Mouse (Mus musculus) left cerebral cortex, postnatal 25 days (tissue): ENCODE data around the gene Tlk2. TPM values are rescaled to one million over a fixed set of nuclear protein-coding genes. Genes with fewer than 3 reads are reported as not detected.

Experiments
- DNase-seq, 2 experiments: peaks; one replicate each; pipeline ENCODE4 v3.0.0; 2022; ENCODE audit warnings: low spot score in 2 of 2, mixed read lengths in 1 of 2
- intact Hi-C: fragments of 180-260 bp; cut with DNase I; formaldehyde crosslinking; loops from one replicate; pipeline ENCODE4 v1.15.1; 2025
- total RNA-seq, 2 experiments: library from RNA; stranded (reverse); gene quantifications; 2 replicates each; pipeline ENCODE4 v1.2.3; 2021

The Tlk2 gene
- total RNA-seq, 2 experiments from 2014 or later = 54.4 to 54.7 TPM

DNA sequence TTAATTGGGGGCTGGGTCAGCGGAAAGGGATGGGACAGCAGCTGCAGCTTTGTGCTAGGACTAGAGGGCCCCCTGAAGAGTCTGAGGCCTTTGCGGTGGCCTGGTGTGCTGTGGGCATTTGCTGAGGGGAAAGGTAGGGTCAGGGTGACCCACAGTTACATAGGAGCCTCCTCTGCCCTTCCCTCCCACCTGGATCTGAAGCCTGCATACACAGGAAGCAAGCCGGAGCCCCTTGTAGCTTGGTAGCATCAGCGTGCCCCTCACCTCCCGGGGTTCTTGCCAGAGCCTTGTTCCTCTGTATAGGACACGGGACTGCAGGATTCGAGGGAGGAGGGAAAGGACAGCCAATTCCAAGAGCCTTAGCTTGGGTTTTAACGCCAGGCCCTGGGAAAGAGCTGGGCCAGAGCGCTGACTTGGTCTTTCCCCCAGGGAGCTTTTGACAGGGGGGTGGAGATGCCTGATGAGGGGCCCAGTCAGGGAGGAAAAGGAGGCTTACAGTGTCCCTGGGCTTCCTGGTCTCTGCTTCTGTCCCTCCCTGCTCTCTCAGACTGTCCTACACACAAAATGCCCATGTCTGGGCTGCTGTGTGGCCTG, 115.4 kb downstream of the Tlk2 start:
- intact Hi-C loops = no loop called here
- no peak for DNase-seq

DNA sequence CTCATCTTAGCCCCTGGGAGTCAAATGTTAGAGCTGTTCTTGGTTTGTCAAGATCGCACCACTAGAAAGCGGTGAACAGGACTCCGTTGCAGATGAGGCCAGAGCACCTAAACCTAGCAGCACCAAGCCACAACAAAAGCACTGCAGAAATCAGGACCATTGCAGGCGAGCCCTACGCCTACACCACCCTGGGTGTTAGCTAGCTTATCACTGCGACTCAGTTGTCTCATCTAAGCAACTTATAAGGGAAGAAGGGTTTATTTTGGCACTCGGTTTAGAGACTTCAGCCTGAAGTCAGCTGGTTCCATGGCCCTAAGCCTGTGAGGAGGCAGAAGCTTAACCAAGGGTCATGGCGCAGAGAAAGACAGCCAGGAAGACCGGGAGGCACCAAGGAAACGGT, 117.5 kb downstream of the Tlk2 start:
- intact Hi-C loops = no loop called here
- no peak for DNase-seq

DNA sequence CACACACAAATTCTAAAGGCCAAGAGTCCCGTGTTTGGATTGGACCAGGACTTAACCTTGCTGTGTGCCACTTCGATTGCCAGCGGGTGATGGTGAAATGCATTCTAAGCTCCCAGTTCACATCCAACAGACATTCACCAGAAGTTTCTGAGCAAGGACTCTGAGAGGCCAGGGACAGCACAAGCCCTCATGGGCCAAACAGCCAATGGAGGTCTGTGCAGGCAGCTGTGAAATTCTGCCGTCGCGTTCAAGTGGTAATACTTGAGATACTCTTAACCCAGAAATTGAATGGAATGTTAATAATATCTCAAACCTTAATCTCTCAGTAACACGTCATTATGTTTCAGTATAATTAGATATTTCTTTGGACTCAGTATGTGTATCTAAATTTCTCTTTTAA, 131.6 kb downstream of the Tlk2 start:
- DNase-seq = no peak
- intact Hi-C loops = no loop called here

DNA sequence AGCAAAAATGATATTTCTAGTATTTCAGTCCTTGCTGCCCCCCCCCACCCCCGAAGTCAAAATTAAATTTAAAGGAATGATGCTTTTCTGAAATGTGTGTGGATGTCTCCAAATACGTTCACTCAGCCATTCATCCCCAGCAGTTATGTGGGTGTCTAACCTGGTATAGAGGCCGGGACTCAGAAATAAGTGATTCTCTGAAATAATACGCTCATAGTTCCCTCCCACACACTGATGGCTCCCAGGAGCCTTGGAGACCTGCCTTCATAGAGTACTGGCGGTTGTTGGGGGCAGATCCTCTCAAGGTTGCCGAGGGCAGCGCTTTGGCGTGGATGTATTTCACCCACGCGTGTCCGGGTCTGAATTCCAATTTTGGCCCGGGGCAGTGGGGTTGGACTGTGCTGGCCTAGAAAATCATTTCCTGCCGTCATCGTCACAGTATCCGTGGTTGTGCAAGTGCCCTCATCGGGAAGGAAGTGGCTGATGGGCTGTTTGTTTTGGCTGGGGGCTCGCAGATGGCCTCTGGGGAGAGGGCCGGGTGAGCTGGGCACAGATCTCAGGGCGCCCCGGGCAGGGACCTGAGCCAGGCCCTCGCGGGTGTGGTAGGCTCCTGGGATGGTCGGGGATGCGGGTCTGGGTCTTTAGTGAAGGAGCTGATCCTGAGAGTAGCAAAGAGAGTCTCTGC, 132.8 kb downstream of the Tlk2 start:
- DNase-seq = peak; percentile 16 to 63
- intact Hi-C loops = no loop called here

DNA sequence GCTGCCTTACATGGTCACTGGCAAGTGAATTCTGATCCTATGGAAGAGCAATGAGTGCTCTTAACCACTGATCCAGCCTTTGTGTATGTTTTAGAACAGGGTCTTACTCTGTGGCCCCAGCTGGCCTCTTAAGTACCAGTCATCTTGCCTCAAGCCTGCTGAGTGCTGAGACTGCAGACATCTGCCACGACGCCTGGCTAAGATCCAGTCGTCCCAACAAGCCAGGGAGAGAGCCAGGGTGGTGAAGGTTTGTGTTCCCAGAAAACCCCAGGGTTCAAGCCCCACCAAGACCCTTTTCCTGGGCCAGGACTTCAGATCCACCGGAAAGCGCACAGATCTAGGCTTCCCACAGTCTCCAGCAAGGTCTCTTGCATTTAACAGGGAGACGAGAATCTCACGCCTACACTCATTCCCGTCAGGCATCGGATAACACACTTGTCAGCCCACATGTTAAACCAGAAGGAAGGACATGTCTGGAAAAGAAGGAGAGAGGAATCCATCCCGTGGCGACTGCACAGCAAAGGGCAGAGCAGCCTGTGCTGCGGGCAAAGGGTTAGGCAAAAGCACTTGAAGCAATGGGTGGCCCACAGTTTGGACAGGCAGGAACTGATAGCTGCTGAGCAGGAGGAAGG, 133.8 kb downstream of the Tlk2 start:
- intact Hi-C loops = no loop called here
- peak; percentile 23 to 71 for DNase-seq

DNA sequence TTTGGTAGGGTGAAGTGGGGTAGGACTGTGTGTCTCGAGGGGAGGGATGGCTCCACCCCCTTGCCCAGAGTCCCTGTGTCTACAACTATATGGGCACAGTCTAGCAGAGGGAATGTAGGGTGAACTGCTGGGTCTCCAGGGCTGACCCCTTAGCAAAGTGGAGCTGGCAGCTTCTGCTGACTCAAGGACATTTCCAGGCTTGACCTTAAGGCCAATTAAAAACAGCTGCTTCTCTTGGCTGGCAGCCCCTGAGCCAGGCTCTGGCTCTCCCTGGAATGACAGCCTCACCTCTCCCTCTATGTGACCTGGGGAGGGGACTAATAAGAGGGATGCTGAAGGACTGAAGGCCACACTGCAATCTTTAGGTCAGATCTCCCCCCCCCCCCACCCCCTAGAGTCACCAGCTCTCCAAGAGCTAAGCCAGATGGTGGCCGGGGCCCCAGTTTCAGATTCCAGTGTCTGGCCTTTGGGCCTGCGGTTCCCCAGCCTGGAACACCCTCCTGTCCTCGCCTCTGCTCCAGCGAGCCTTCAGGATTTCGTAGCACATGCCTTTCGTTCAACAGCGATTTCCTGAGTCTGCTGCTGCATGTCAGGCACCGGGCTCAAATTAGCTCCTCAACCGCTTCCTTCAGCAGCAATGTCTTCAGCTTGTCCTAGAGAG, 134.5 kb downstream of the Tlk2 start:
- intact Hi-C loops = no loop called here
- DNase-seq = peak; percentile 13 to 34

DNA sequence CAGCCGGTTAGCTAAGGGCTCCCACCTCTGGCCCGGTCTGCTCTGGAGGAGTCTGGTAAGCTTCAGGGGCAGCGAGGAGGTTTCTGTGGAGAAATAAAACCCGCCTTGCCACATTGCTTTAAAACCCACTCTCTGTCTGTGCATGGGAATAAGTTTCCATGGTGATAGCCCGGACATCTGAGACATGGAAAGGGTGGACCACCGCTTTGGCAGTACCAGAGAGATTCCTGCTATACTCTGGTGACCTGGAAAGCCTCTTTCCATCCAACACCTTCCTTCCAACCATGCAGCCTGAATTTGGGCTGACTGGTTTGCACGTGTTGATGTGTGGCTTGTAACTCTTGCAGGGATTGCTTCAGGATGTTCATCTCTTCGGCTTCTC, 135.0 kb downstream of the Tlk2 start:
- DNase-seq = peak in 1 of 2 experiments; percentile 17
- intact Hi-C loops = no loop called here

DNA sequence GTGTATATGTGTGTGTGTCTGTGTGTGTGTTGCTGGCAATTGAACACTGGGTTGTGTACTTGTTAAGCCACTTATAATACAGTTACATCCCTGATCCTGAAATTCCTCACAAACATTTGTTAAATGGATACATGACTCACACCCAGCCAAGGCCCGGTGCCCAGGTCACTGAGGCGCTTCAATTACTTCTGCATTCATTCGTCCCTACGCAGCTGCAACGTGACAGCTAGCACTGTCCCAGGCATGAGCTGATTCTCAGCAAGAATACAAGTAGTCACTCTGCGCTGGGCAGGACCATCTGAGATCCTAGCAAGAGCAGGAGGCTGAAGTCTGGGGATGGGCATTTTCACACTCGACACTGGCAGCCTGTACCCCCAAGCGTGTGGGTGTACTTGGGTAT, 136.7 kb downstream of the Tlk2 start:
- intact Hi-C loops = no loop called here
- DNase-seq = no peak

DNA sequence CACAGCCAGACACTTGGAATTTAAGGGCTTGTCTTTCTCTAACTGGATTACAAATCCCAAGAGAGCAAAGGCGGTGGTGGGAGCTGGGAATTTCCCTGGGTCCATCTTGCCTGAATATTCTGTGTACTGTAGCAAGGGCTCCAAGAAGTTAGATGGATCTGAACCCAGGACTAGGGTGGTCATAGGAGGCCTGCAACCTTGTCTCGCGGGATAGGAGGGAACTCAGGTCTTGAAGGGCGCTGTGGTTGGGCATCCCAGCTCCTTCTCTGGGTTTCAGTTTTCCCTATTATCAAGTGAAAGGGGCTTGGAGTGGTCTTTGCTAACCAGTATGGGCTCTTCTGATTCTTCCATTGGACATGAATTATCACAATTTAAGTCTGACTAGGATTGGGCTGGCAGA, 137.5 kb downstream of the Tlk2 start:
- intact Hi-C loops = no loop called here

DNA sequence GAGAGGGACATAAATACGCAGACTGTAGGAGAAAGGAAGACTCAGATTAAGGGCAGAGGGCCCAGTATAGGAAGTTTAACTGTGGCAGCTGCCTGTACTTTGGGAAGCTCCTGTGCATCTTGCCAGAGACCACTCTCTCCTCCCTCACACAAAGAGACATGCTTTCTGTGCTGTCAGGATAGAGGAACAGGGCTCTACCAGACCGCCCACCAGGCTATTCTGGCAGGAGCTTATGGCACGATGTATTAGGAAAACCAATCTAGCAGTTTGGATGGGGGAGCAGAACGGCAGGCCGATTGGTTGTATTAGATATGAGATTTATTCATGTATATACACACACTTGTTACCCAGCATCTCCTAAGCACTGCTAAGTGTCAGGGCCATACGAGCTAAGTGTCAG, 139.2 kb downstream of the Tlk2 start:
- intact Hi-C loops = no loop called here

More for the DNA sequence above, 137.5 kb downstream of the Tlk2 start:
- DNase-seq = no peak

DNA sequence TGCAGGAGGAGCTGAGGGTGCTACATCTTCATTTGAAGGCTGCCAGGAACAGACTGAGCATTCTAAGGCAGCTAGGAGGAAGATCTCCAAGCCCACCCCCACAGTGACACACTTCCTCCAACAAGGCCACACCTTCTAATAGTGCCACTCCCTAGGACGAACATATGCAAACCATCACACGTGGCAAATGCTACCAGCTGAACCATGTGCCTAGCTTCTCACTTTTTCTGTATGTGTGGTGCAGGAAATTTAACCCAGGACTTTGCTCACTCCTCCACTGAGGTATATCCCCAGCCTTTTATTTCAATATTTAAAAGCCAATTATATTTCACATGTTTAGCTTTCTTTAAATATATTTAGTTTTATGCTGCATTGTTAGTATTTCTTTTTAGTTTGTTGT, 142.5 kb downstream of the Tlk2 start:
- no peak for DNase-seq
- intact Hi-C loops = no loop called here

More for the DNA sequence above, 139.2 kb downstream of the Tlk2 start:
- no peak for DNase-seq

DNA sequence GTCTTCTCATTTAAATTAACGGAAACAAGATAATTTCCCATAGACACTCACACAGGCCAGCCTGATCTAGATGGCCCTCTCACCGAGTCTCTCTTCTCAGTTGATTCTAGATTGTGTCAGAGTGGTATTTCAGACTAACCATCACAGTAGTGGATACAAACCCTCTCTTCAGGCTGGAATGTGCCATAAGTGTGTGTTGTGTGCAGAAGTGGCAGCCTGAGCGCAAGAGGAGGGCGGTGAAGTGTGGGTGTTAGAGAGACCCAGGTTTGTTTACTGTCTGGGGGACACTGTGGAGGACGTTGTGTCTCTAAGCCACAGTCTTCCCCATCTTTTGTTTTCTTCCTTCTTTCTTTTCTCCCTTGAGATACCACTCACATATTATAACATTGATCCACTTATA, 144.9 kb downstream of the Tlk2 start:
- intact Hi-C loops = no loop called here
- no peak for DNase-seq

DNA sequence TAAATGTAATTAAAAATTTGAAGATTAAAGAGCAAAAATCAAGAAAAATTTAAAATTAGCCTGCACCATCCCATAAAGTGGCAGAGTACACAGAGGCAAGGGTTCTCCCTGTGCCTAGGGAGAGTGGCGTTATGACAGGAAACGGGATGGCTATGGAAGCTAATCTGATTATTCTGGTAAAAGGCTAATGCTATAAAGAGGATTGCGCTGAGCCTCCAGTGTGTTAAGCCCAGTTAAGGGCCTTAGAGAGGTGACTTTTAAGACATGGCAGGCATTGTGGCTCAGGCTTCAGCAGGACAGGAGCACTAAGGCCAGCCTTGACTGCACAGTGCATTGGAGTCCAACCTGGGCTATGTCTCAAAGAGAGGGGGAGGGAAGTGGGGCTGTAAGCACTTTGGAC, 148.5 kb downstream of the Tlk2 start:
- intact Hi-C loops = no loop called here
- no peak for DNase-seq

DNA sequence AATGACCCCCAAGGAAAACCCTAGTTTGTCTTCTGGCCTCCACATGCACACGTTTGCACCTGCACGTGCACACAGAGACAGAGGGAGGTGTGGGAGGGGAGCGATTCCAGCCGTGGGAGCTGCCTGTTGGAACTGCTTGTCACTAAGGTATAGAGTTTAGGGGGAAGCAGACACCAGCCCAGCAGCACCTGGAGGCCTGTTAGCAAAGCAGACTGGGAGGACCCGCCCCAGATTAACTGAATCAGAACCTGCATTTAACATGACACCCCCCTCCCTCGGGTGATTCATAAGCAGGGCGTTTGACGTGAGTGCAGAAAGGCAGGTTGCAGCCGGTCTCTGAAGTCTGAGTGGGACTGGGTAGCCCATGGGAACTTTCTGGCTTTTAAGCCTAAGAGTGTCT, 151.4 kb downstream of the Tlk2 start:
- intact Hi-C loops = no loop called here

DNA sequence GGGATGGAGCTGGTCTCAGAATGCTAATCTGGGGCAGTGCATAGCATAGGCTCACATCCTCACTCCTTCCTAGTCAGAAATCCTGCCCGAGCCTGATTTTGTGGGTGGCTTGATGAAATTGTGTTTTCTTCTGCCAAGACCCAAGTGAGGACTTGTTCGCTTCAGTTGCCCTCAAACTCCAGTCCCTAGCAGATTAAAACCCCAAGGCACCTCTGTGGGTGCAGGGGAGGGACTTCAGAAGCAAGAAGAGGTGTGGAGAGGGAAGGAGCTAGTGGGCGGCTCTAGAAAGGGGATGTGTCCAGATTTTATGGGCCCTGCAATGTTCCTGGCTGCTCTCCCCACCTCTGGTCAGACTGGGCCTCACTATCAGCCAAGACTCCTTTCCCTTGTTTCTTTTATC, 152.5 kb downstream of the Tlk2 start:
- intact Hi-C loops = no loop called here
- no peak for DNase-seq

More for the DNA sequence above, 151.4 kb downstream of the Tlk2 start:
- peak in 1 of 2 experiments; percentile 49 for DNase-seq

DNA sequence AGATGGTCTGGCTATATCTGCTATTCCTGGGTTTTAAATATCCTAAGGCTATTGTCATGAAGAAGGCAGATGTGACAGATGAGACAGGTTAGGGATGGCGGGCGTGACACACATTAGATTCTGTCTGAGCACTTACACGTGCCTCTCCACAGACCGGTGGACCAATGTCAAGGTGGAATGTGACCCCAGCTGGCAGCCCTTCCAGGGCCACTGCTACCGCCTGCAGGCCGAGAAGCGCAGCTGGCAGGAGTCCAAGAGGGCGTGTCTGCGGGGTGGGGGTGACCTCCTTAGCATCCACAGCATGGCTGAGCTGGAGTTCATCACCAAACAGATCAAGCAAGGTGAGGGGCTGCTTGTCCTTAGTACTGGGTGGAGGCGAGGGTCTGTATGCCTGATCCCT, 153.1 kb downstream of the Tlk2 start:
- intact Hi-C loops = no loop called here
- DNase-seq = no peak

DNA sequence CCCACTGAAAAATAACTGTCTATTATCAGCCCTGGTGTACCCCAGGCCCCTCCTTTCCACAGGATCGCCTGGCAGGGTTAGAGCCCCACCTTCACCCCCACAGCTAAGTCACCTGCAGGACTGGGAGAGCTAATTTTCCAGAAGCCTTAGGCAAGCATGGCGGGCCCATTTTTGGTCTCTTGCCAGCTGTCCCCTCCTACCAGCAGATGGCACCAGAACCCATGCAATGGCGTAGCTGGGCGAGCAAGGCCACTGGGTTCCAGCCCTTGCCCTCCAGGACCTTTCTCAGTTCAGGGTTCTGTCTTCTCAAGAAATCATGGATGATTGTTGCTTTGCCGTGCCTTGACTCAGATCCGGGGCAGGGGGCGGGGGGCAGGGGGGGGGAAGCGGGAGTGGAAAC, 153.9 kb downstream of the Tlk2 start:
- DNase-seq = peak in 1 of 2 experiments; percentile 67
- intact Hi-C loops = no loop called here
